Mouse (Mus musculus): Measurements from ENCODE around the gene Olfr1160. TPM values are rescaled to one million over a fixed set of nuclear protein-coding genes. Genes with fewer than 3 reads are reported as not detected.

Gene Olfr1160
- total RNA-seq (2023) = not detected

DNA sequence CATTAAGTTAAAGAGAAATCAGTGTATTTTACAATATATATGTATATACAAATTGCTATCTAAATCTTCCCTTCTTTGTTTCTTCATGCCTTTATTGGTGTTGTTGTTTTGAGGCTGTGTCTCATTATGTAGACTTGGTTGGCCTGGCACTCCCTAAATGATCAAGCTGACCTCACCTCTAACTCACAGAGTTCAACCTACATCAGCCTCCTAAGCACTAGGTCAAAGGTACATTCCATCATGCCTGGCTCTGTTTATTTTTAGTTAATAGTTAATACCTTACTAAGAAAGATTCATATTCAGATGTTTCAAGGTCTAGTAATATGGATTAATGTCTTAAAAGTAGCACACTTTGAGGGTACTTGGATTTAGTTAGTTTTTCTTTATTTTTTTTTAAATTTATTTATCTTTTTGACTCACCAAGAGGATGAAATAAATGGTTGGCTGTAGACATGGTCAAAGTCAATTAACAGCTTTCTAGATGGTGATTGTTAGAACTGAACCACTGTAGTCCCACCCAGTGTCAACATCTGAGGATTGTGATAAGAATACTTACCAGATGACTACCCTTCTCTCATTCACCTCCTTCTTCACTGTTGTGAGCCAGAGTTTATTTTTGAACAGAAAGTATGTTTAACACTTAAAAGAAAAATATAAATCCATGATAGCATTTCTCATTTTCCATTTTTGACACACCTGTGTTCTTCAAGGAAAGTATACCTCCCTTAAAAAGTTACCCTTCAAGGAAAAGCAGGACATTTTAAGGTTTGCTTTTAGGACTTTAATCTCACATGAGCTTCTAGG is at the start of gene Olfr1160:
TSS of gene Olfr1160 (minus strand) at position 754 of the 804 bp plus-strand sequence.

DNA sequence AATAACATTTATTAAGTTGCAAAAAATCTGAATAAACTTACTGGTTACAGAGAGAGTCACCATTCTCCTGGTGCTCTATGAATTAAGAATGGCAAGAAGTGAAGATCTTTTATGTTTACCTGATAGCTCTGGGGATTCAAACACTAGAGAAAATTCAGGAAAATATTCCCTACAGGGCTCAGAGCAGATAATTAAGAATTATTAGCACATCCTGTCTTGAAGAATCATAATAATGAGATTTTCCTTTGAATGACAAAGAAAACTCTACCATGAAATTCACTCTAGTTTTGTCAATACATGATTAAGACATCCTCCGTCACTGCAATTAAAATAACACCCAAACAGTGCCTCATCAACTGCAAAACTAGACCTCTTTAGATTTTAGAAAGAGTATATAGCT is 43.0 kb upstream of the Olfr1160 start, which contains the start of gene Olfr1162:
TSS of gene Olfr1162 (minus strand) at position 101 of the 400 bp plus-strand sequence.

DNA sequence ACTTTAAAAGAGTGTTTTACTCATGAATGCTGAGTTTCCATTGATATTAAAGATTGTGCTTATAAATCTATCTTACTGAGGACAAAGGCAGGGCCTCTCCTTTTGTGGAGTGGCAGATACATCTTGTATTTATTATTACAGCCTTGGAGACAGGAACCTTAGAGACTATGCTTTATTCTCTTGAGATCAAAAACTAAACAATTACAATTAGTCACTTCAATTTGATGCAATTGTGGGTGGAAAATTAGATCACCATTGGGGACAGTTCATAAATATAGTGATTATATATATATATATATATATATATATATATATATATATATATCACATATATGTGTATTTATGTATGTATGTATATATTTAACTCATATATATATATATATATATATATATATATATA is 29.5 kb upstream of the Olfr1160 start, which contains the start of gene Olfr73:
TSS of gene Olfr73 (minus strand) at position 101 of the 400 bp plus-strand sequence.

DNA sequence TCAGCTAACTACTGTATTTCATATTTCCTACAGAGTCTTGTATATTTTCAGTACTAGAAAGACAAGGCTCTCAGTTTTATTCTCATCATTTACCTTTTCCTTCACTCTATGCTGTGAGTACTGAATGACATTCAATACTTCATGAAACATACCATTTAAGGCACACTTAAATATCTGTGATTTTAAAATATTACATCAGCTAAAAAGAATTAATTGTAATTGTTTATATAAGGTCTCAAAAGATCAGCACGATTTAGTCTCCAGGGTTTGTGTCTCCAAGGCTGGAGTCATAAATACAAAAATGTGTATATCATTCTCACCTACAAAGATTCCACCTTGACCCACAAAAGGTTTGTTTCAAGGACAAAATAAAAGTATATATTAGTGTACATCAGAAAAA is 14.4 kb upstream of the Olfr1160 start, which contains the start of gene Olfr1161:
TSS of gene Olfr1161 (plus strand) at position 301 of the 400 bp plus-strand sequence.

DNA sequence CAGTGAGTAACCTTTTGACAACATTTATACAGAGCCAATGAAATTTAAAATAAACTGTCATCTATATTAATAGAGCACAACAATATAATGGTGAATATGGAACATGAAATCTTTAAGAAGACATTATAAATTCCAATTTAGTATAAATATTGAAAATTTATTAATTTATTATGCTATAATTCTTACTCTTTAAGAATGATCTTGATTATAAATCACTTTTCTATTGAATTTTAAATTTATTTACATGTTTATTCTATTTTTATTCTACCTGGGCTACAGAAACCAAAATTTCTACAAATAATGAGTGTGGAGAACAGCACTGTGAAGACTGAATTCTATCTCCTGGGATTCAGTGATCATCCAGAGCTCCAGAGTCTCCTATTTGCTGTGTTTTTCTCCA is 18.3 kb downstream of the Olfr1160 start, which contains the start of gene Olfr1158:
TSS of gene Olfr1158 (plus strand) at position 301 of the 400 bp plus-strand sequence.

DNA sequence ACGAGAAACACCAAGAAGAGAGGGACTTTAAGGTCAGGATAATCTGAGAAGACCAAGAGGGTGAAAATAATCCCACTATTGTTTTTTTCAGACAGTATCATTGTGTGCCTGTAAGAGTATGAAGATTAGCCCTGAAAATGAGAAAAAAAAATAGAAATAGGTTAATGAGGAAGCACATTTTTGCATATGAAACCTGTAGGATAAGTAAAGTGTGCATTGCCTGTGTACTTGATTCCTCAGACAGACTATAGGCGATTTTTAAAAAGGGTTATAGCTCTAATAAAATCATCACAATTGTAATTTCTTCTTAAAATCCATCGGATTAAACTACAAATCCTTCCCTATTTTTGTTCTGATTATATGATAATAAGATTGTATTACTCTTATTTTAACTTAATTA is 33.5 kb downstream of the Olfr1160 start, which contains the start of gene Olfr74:
TSS of gene Olfr74 (minus strand) at position 101 of the 400 bp plus-strand sequence.

DNA sequence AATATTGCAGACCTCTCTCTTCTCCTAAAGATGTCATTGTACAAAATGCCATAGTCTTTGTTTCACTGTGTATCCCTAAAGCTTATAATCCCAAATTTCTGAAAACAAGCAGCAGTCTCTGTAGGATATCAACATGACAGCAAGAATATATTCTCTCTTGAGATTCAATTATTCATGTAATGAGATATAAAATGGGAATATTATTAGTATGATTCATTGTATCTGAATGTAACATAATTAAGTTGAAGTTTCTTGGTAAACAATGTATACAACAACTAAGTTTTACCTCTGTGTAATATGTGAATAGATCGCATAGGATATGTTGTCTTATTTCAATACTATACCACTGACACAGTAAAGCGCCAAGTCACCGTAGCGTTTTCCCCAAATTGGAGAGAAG is 39.9 kb downstream of the Olfr1160 start, which contains the start of gene Olfr1157:
TSS of gene Olfr1157 (minus strand) at position 101 of the 400 bp plus-strand sequence.

DNA sequence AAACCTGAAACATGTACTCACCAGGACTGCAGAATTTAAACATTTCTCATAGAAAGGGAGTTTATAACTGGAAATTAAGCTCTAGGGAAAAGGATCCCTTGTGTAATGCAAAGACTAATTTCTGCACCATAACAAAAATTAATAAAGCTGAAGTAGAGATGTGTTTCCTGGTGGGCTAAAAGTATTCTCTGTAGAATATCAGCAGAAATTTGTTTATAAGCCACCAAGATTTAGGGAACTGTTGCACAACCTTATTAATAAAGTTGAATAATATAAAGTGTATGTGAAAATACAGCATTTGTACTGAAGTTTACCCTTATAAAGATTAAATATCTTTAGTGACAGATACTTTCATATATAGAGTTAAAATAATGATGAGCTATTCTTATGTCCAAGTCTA is 55.1 kb downstream of the Olfr1160 start, which contains the start of gene Olfr1156:
TSS of gene Olfr1156 (minus strand) at position 101 of the 400 bp plus-strand sequence.

Other genes with a start within 250 kb of the Olfr1160 start
- not detected for gene Olfr152, start 228.8 kb downstream of the Olfr1160 start, total RNA-seq (2023)
- gene Olfr1143, start 207.7 kb downstream of the Olfr1160 start, total RNA-seq (2023) = not detected
- not detected for gene Olfr1145, start 198.4 kb downstream of the Olfr1160 start, total RNA-seq (2023)
- gene Olfr1148, start 177.7 kb downstream of the Olfr1160 start, total RNA-seq (2023) = not detected
- not detected for gene Olfr1150-ps1, start 164.3 kb downstream of the Olfr1160 start, total RNA-seq (2023)
- gene Olfr1151, start 152.4 kb downstream of the Olfr1160 start, total RNA-seq (2023) = not detected
- gene Olfr1152, start 141.8 kb downstream of the Olfr1160 start, total RNA-seq (2023) = not detected
- gene Olfr1153, start 113.3 kb downstream of the Olfr1160 start, total RNA-seq (2023) = not detected
- gene Olfr1154, start 103.1 kb downstream of the Olfr1160 start, total RNA-seq (2023) = not detected
- not detected for gene Olfr1155, start 63.1 kb downstream of the Olfr1160 start, total RNA-seq (2023)
- not detected for gene Olfr1156, start 55.2 kb downstream of the Olfr1160 start, total RNA-seq (2023)
- gene Olfr1157, start 40.0 kb downstream of the Olfr1160 start, total RNA-seq (2023) = not detected
- not detected for gene Olfr74, start 33.6 kb downstream of the Olfr1160 start, total RNA-seq (2023)
- not detected for gene Olfr1158, start 18.2 kb downstream of the Olfr1160 start, total RNA-seq (2023)
- gene Olfr1161, start 14.5 kb upstream of the Olfr1160 start, total RNA-seq (2023) = not detected
- gene Olfr73, start 29.4 kb upstream of the Olfr1160 start, total RNA-seq (2023) = not detected
- gene Olfr1162, start 42.9 kb upstream of the Olfr1160 start, total RNA-seq (2023) = not detected
- not detected for gene Olfr1163, start 63.6 kb upstream of the Olfr1160 start, total RNA-seq (2023)
- gene Olfr1164, start 85.7 kb upstream of the Olfr1160 start, total RNA-seq (2023) = not detected
- not detected for gene Olfr1166, start 120.0 kb upstream of the Olfr1160 start, total RNA-seq (2023)
- not detected for gene Olfr1167, start 146.9 kb upstream of the Olfr1160 start, total RNA-seq (2023)
- gene Olfr1168, start 173.6 kb upstream of the Olfr1160 start, total RNA-seq (2023) = not detected
- not detected for gene Olfr1170, start 220.1 kb upstream of the Olfr1160 start, total RNA-seq (2023)

All from neutrophil, adult 59 days (primary cell).